Mouse (Mus musculus): ENCODE results near the gene BC025920. TPM values are rescaled to one million over a fixed set of nuclear protein-coding genes. Genes with fewer than 3 reads are reported as not detected.

Gene BC025920
- 3.0 and 3.1 TPM in 2 replicates for polyA plus RNA-seq (2015; fragmentation: Nextera tagmentation; extraction: Ambion mirVana)

DNA sequence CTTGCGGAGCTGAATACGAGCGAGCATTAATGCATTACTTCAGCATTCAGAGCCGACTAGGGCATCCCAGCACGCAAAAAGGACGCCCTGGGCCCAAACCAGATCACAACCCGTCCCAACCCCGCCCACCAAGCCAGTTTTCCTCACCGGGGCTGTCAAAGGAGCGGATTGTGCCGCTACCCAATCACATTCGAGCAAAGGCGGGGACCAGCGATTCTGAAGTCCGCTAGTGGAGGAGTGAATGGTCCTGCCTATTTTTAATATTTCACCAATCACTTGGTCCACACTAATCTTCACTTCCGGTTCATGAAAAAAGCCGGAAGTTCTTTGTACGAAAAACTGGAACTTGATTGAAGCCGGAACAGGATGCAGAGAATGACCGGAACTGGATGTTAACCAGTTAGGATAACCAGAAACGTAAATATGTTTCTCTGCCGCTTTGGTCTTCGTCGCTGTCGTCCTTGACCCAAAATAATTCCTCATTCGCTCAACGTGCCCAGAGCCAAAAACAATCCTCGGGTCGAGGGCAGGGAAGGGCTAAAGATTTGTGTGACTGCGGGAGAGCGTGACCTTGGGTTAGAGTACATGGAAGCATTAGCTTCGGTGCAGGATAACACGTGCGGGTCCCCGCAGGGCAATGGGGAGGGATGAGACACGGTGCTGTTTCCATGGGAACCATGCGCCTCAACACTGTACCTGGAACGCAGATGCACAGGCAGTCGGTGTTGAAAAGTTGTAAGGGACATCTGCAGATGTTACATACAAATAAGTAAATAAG, at the start of gene BC025920:
Gene BC025920, plus strand, starts transcription at position 297 of the 778 bp plus-strand sequence.
- peaks cover 33% of the 10 kb centered on the region for H3K4me1 ChIP-seq
- no peaks in the 10 kb centered on the region for H3K36me3 ChIP-seq
- peak within 1 kb of the TSS; percentile 93 for H3K4me2 ChIP-seq (replicated peaks)
- H3K4me3 ChIP-seq: peak within 1 kb of the TSS; percentile 54
- WGBS: under 1% methylated on average over 39 of the region's 39 CpGs
- peak within 1 kb of the TSS; percentile 64 for H3K9ac ChIP-seq (replicated peaks)
- peak; percentile 88 for ATAC-seq (replicated peaks)
- H3K27me3 ChIP-seq: no peaks in the 10 kb centered on the region
- H3K27ac ChIP-seq (replicated peaks): peak within 1 kb of the TSS; percentile 93
- no peaks in the 10 kb centered on the region for H3K9me3 ChIP-seq

DNA sequence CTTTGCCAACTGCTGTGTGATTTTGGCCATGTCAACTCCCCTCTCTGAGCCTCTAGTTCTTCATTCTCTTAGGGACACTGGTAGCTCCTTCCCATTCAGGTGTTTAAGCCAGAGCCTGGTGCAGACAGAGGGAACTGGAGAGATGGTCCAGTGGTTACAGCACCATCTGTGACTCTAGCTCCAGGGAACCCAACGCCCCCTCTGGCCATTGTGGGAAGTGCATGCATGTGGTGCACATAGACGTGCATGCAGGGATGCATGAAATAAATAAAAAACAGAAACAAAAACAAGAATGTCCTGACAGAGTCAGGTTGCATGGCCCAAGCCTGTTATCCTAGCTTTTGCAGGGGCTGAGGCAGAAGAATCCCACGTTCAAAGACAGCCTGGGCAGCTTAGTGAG, 49.8 kb upstream of the BC025920 start:
- Histone ChIP-seq H3K9ac (replicated peaks) (no peak overlapping the region), H3K4me1 (peaks cover 23% of the 10 kb centered on the region), H3K27ac (replicated peaks) (no peak overlapping the region), H3K4me2 (replicated peaks) (no peak overlapping the region), H3K9me3 (no peaks in the 10 kb centered on the region), H3K36me3 (no peaks in the 10 kb centered on the region), H3K4me3 (no peak overlapping the region), H3K27me3 (no peaks in the 10 kb centered on the region)
- no peak for ATAC-seq (replicated peaks)
- 76% methylated on average over 3 of the region's 3 CpGs for WGBS

DNA sequence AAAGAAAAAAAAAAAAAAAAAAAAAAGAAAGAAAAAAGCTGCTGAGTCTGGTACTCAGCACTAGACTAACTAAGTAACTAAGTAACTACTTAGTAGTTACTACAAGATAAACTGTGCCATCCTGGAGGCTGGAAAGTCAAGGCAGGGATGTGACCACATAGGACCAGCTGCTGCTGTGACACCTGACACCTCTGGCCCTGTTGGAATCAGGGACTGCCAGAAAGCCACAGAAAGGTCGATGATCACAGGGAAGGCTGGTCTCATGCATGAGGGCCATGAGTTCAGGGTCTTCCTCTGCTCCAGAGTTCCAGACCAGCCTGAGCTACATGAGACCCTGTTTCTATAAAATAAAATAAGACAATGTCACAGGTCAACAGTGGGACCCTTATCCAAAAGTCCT, 48.6 kb upstream of the BC025920 start:
- Histone ChIP-seq H3K27me3 (no peaks in the 10 kb centered on the region), H3K4me3 (no peak overlapping the region), H3K4me1 (peaks cover 27% of the 10 kb centered on the region), H3K9me3 (no peaks in the 10 kb centered on the region), H3K27ac (replicated peaks) (no peak overlapping the region), H3K4me2 (replicated peaks) (no peak overlapping the region), H3K36me3 (no peaks in the 10 kb centered on the region), H3K9ac (replicated peaks) (no peak overlapping the region)
- WGBS: 63% methylated on average over 1 of the region's 1 CpGs
- no peak for ATAC-seq (replicated peaks)

DNA sequence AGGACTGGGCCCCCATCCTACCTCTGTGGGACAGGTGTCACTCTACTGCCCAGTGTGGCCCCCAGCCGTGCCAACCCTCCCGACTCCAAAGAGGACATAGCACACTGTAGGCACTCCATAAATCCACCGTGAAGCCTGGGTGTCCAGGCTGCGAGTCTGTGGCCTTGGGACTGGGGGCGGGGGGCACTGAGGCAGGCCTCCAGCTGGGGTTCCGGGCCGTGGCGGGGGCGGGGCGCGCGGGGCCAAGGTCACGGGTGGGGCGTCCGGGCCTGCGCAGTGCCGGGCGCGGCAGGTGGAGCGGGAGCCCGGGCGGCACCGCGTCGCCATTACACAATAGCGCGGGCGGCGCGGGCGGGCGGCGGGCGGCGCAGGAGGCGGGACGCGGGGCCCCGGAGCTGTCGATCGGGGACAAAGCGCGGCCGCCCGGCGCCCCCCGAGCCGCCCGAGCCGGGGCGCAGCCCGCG, 46.9 kb upstream of the BC025920 start, which contains the start of gene Aes:
Gene Aes, plus strand, starts transcription at position 326 of the 464 bp plus-strand sequence.
- Histone ChIP-seq H3K27me3 (no peaks in the 10 kb centered on the region), H3K9me3 (no peaks in the 10 kb centered on the region), H3K4me1 (peaks cover 42% of the 10 kb centered on the region), H3K4me3 (peak within 1 kb of the TSS; percentile 91), H3K36me3 (peaks cover 3% of the 10 kb centered on the region; the same call in 1 of the 2 replicates), H3K9ac (replicated peaks) (peak within 1 kb of the TSS; percentile 99), H3K4me2 (replicated peaks) (peak within 1 kb of the TSS; percentile 89), H3K27ac (replicated peaks) (peak within 1 kb of the TSS; percentile 92)
- WGBS: under 1% methylated on average over 31 of the region's 53 CpGs
- peak; percentile 73 for ATAC-seq (replicated peaks)

GRCm38 (mm10) chr10:81559627-81560539, 46.2 kb upstream of the BC025920 start:
- ATAC-seq (replicated peaks): peak; percentile 55
- Histone ChIP-seq H3K4me3 (peak overlapping the region; percentile 91), H3K27ac (replicated peaks) (peak overlapping the region; percentile 92), H3K4me2 (replicated peaks) (peak overlapping the region; percentile 89), H3K9ac (replicated peaks) (peak overlapping the region; percentile 99), H3K4me1 (peaks cover 49% of the 10 kb centered on the region), H3K9me3 (no peaks in the 10 kb centered on the region), H3K36me3 (peaks cover 9% of the 10 kb centered on the region), H3K27me3 (peaks cover 1% of the 10 kb centered on the region; the same call in 1 of the 2 replicates)
- WGBS: 2% methylated on average over 33 of the region's 36 CpGs

DNA sequence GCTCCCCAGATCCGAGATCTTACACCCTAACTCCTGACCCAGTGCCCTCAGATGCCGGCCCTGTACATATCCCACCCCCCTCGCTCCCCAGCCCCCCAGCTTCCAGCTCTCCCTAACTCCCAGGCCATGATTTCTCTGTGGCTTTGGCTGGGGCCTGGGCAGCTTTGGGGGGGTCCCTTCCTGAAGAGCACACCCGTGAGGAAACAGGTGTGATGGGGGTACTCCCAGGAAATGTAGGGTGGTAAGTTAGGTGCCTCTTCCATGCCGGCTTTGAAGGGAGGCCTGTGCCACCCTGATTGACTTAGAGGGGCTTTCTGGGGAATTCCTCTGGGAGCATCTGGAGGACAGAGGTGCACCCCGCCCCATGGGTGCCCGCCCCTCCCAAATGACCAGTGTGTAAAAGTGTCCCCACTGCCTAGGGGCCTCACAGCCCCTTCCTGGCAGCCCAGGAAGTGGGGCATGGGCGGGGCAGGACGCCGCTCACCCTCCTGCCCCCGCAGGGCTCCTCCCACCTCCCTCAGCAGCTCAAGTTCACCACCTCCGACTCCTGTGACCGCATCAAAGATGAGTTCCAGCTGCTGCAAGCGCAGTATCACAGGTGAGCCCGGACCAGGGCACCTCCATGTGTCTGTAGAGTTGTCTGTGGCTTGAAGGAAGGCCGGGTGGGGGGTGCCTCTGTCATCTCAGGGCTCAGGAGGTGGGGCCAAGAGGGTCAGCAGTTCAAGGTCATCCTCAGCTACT, 45.2 kb upstream of the BC025920 start:
- Histone ChIP-seq H3K4me1 (peaks cover 49% of the 10 kb centered on the region), H3K4me2 (replicated peaks) (peak overlapping the region; percentile 89), H3K36me3 (peaks cover 19% of the 10 kb centered on the region), H3K9ac (replicated peaks) (peak overlapping the region; percentile 99), H3K27ac (replicated peaks) (peak overlapping the region; percentile 92), H3K9me3 (no peaks in the 10 kb centered on the region), H3K27me3 (peaks cover 6% of the 10 kb centered on the region; the same call in 1 of the 2 replicates), H3K4me3 (peak overlapping the region; percentile 91)
- ATAC-seq (replicated peaks): no peak
- WGBS: 29% methylated on average over 16 of the region's 16 CpGs

DNA sequence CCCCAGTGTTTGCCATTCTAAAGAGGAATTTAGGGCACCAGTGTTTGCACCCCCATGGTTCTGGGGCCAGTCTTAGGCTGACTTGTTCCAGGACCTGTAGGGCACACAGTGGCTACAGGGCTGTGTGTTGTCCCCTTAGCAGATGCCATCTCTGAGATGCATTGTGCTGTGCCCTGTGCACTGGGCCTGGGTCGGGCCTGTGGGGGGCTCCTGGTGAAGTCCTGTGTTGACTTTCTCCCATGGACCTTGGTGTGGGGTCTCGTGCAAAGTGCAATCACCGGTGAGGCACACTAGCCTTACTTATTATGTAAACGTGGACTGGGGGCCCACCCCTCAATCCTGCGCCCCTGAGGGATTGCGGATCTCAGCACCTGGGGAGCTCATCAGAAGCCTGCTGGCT, 43.7 kb upstream of the BC025920 start:
- H3K9ac ChIP-seq (replicated peaks): no peak overlapping the region
- WGBS: 74% methylated on average over 6 of the region's 6 CpGs

DNA sequence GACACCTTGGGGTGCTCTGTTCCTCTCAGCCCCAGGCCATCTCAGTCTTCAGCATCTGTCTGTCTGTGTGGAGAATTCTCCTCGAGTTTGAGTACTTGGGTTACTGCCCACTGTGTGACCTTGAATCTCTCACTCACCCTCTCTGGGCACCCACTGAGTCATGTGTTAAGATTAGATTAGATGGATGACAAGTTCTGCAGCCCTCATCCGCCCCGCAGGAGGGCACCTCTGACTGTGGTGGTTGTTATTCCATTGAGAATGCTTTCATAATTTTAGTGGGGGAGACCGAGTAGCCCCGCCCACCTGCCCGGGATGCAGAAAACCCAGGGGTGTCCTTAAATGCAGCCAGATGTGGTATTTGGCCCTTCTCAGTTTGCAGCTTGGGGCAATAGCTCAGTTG, 42.6 kb upstream of the BC025920 start:
- Histone ChIP-seq H3K27me3 (peaks cover 21% of the 10 kb centered on the region; the same call in 1 of the 2 replicates), H3K36me3 (peaks cover 29% of the 10 kb centered on the region)

More for the DNA sequence above, 43.7 kb upstream of the BC025920 start:
- Histone ChIP-seq H3K27me3 (peaks cover 16% of the 10 kb centered on the region; the same call in 1 of the 2 replicates), H3K4me1 (peaks cover 49% of the 10 kb centered on the region), H3K9me3 (no peaks in the 10 kb centered on the region), H3K27ac (replicated peaks) (no peak overlapping the region; the same call in 1 of the 2 replicates), H3K4me2 (replicated peaks) (no peak overlapping the region; the same call in 1 of the 2 replicates), H3K4me3 (no peak overlapping the region), H3K36me3 (peaks cover 29% of the 10 kb centered on the region)
- no peak for ATAC-seq (replicated peaks)

GRCm38 (mm10) chr10:81564216-81564615, 41.9 kb upstream of the BC025920 start:
- peak overlapping the region; percentile 5; the same call in 1 of the 2 replicates for H3K4me2 ChIP-seq (replicated peaks)
- WGBS: 11% methylated on average over 10 of the region's 10 CpGs
- ATAC-seq (replicated peaks): no peak
- peak overlapping the region; percentile 14 for H3K4me3 ChIP-seq
- H3K27ac ChIP-seq (replicated peaks): no peak overlapping the region
- H3K4me1 ChIP-seq: peaks cover 60% of the 10 kb centered on the region
- H3K9ac ChIP-seq (replicated peaks): no peak overlapping the region
- no peaks in the 10 kb centered on the region for H3K9me3 ChIP-seq
- peaks cover 21% of the 10 kb centered on the region; the same call in 1 of the 2 replicates for H3K27me3 ChIP-seq
- peaks cover 29% of the 10 kb centered on the region for H3K36me3 ChIP-seq

More for the DNA sequence above, 42.6 kb upstream of the BC025920 start:
- Histone ChIP-seq H3K4me1 (peaks cover 58% of the 10 kb centered on the region), H3K4me2 (replicated peaks) (peak overlapping the region; percentile 5; the same call in 1 of the 2 replicates), H3K4me3 (0 out of 2 replicates have a peak overlapping the region, but pooled peaks have one; percentile 14), H3K9me3 (no peaks in the 10 kb centered on the region), H3K9ac (replicated peaks) (no peak overlapping the region), H3K27ac (replicated peaks) (no peak overlapping the region)
- no peak for ATAC-seq (replicated peaks)
- 55% methylated on average over 6 of the region's 6 CpGs for WGBS

DNA sequence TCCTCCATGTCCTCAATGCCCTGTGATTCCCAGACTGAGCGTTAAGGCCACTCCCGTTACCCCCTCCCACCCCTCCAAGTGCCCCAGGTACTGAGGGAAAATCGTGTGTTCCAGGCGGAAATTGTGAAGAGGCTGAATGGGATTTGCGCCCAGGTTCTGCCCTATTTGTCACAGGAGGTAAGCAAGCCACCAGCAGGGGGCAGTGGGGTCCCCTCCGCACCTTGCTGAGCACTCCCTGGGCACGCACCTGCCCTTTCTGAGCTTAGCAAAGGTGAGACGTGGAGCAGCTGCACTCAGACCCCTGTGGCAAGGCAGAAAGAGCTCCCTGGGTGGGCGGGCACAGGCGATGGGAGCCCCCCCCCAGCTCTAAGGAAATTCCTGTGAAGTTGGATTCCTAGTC, 41.3 kb upstream of the BC025920 start:
- 23% methylated on average over 10 of the region's 10 CpGs for WGBS
- Histone ChIP-seq H3K27me3 (peaks cover 21% of the 10 kb centered on the region; the same call in 1 of the 2 replicates), H3K36me3 (peaks cover 29% of the 10 kb centered on the region), H3K27ac (replicated peaks) (no peak overlapping the region), H3K4me1 (peaks cover 63% of the 10 kb centered on the region), H3K9me3 (no peaks in the 10 kb centered on the region), H3K4me2 (replicated peaks) (no peak overlapping the region), H3K9ac (replicated peaks) (no peak overlapping the region), H3K4me3 (no peak overlapping the region)
- ATAC-seq (replicated peaks): no peak

All from forebrain, embryonic 15.5 days (tissue).